Mouse (Mus musculus) neural tube, embryonic 11.5 days (tissue): ENCODE measurements at regions not wholly inside any gene's neighbourhood (a gene's known extent, or its start where the extent isn't known, plus 50 kb on each side); places are given as distances from the start of the nearest gene placed in this dataset.

ENCODE experiments used
- ATAC-seq: fragments of 200-750 bp; cut with Nextera tagmentation; 2 replicates; pipeline ENCODE4 v1.8.0; 2017; ENCODE audit warnings: moderate number of reproducible peaks, mild to moderate bottlenecking, moderate TSS enrichment, moderate library complexity; ENCODE audit not compliant: insufficient read depth, low FRiP score, low TSS enrichment
- DNase-seq: peaks from one replicate; pipeline ENCODE4 v3.0.0-alpha.2; 2015; ENCODE audit warnings: low spot score
- H3K27ac ChIP-seq: fragments of 300-500 bp; sonication (generic); 2 replicates; pipeline ENCODE4 v1.5.1; 2014; ENCODE audit warnings: low read depth, mild to moderate bottlenecking, low read length
- H3K27me3 ChIP-seq: fragments of 300-500 bp; sonication (generic); 2 replicates; pipeline ENCODE4 v1.6.1; 2014; ENCODE audit warnings: mild to moderate bottlenecking, low read length, mixed read lengths; ENCODE audit not compliant: control insufficient read depth, insufficient read depth
- H3K36me3 ChIP-seq: fragments of 300-500 bp; sonication (generic); 2 replicates; pipeline ENCODE4 v1.6.1; 2014; ENCODE audit warnings: mild to moderate bottlenecking, low read length, moderate library complexity, mixed read lengths; ENCODE audit not compliant: control insufficient read depth, insufficient read depth
- H3K4me1 ChIP-seq: fragments of 300-500 bp; sonication (generic); 2 replicates; pipeline ENCODE4 v1.6.1; 2014; ENCODE audit warnings: low read length, mixed read lengths; ENCODE audit not compliant: control insufficient read depth, insufficient read depth
- H3K4me2 ChIP-seq: fragments of 300-500 bp; sonication (generic); 2 replicates; pipeline ENCODE4 v1.6.1; 2014; ENCODE audit warnings: low read depth, mild to moderate bottlenecking, moderate library complexity
- H3K4me3 ChIP-seq: fragments of 300-500 bp; sonication (generic); 2 replicates; pipeline ENCODE4 v1.5.1; 2014; ENCODE audit warnings: low read depth, low read length
- H3K9ac ChIP-seq: fragments of 300-500 bp; sonication (generic); 2 replicates; pipeline ENCODE4 v1.6.1; 2014; ENCODE audit warnings: mild to moderate bottlenecking, low read length
- H3K9me3 ChIP-seq: fragments of 300-500 bp; sonication (generic); 2 replicates; pipeline ENCODE4 v1.6.1; 2016; ENCODE audit warnings: low read length; ENCODE audit not compliant: control insufficient read depth
- whole genome bisulfite sequencing: fragments of 180-500 bp; shearing (Covaris S2); extraction: QIAGEN DNeasy Blood & Tissue Kit; methylation state at CpG from one replicate; pipeline ENCODE4 v1.1.7; 2014; 5-methylcytosine and 5-hydroxymethylcytosine counted together

- H3K4me3 ChIP-seq = no peak overlapping the region
- H3K9me3 ChIP-seq = no peaks in the 10 kb centered on the region
- H3K4me1 ChIP-seq = no peaks in the 10 kb centered on the region
- no peak for ATAC-seq
- no peaks in the 10 kb centered on the region for H3K27me3 ChIP-seq
- no peak overlapping the region for H3K27ac ChIP-seq
- no peak overlapping the region for H3K9ac ChIP-seq
- no peaks in the 10 kb centered on the region for H3K36me3 ChIP-seq
- 83% methylated on average over 6 of the region's 6 CpGs for WGBS
- H3K4me2 ChIP-seq = no peak overlapping the region
- no peak for DNase-seq
These were observed 359.4 kb upstream of the Paip1 start for GRCm38 (mm10) chr13:119068745-119069580.

DNA sequence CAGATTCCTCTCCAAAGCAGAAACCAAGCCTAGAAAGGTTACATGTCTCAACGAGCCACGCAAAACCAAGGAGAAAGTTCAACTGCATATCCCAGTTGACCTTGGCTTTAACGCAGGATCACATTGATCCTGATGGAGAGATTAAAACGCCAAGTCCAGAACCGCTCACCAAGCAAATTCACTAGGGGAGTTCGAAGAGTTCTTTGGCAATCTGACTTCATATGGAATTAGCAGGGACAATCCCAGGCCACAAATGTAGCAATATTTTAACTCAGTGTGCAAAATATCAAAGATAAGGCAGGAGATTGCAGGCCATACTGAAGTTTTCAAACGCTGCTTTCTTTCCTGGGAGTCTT, 358.8 kb upstream of the Paip1 start:
- H3K4me3 ChIP-seq = no peak overlapping the region
- WGBS = 89% methylated on average over 7 of the region's 7 CpGs
- no peak for ATAC-seq
- H3K4me2 ChIP-seq = no peak overlapping the region
- H3K9me3 ChIP-seq = no peaks in the 10 kb centered on the region
- no peaks in the 10 kb centered on the region for H3K36me3 ChIP-seq
- H3K4me1 ChIP-seq = no peaks in the 10 kb centered on the region
- no peak for DNase-seq
- H3K27ac ChIP-seq = no peak overlapping the region
- H3K9ac ChIP-seq = no peak overlapping the region
- no peaks in the 10 kb centered on the region for H3K27me3 ChIP-seq

DNA sequence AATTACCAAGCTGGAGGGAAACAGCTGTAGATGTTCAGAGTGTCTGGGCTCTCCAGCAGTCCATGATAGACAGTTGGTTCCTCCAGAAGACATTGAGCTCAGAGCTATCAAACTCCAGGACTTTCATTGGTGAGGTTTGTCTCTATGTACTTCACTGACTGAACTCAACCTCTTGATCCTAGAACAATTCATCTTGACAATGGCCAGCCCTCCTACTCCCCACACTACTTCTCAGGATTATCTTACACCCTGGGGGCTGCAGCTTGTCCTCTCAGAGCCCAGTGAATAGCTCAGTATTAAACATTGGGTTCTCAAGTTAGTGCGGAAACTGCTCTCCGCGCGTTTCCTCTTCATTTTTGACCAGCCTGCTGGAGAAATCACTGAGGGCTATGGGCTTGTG, 349.2 kb upstream of the Paip1 start:
- no peaks in the 10 kb centered on the region for H3K36me3 ChIP-seq
- H3K4me3 ChIP-seq = no peak overlapping the region
- H3K4me1 ChIP-seq = no peaks in the 10 kb centered on the region
- no peak for DNase-seq
- WGBS = 94% methylated on average over 4 of the region's 4 CpGs
- no peaks in the 10 kb centered on the region for H3K9me3 ChIP-seq
- H3K27ac ChIP-seq = no peak overlapping the region
- no peak overlapping the region for H3K9ac ChIP-seq
- H3K27me3 ChIP-seq = no peaks in the 10 kb centered on the region
- H3K4me2 ChIP-seq = no peak overlapping the region
- ATAC-seq = no peak

GRCm38 (mm10) chr13:119081691-119082090, 346.7 kb upstream of the Paip1 start:
- Histone ChIP-seq H3K4me1 (no peaks in the 10 kb centered on the region), H3K9ac (no peak overlapping the region), H3K9me3 (no peaks in the 10 kb centered on the region), H3K27me3 (no peaks in the 10 kb centered on the region), H3K4me3 (no peak overlapping the region), H3K4me2 (no peak overlapping the region), H3K36me3 (no peaks in the 10 kb centered on the region), H3K27ac (no peak overlapping the region)
- ATAC-seq = no peak
- DNase-seq = no peak
- 58% methylated on average over 1 of the region's 1 CpGs for WGBS

DNA sequence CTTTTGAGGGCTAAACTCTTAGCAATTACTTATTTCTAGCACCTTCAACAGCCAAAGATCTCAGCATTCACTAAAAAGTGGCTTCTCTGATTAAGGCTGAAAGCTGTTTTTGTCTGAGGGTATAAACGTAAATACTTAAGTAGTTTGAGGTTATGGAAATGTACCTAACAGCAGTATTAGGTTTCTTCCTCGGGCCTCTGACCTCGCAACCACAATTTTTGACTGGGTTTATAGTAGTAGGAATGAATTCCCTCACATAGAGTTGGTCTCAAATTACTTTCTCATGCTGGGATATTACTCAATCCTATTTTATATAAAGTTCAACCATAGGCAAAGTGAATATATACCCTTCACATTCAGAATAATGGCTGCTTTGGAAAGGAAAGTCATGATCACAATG, 310.5 kb upstream of the Paip1 start:
- no peaks in the 10 kb centered on the region for H3K36me3 ChIP-seq
- no peak for DNase-seq
- no peaks in the 10 kb centered on the region for H3K9me3 ChIP-seq
- ATAC-seq = no peak
- H3K27me3 ChIP-seq = no peaks in the 10 kb centered on the region
- 80% methylated on average over 3 of the region's 3 CpGs for WGBS
- H3K9ac ChIP-seq = no peak overlapping the region
- H3K27ac ChIP-seq = no peak overlapping the region
- no peak overlapping the region for H3K4me2 ChIP-seq
- no peaks in the 10 kb centered on the region for H3K4me1 ChIP-seq
- no peak overlapping the region for H3K4me3 ChIP-seq

DNA sequence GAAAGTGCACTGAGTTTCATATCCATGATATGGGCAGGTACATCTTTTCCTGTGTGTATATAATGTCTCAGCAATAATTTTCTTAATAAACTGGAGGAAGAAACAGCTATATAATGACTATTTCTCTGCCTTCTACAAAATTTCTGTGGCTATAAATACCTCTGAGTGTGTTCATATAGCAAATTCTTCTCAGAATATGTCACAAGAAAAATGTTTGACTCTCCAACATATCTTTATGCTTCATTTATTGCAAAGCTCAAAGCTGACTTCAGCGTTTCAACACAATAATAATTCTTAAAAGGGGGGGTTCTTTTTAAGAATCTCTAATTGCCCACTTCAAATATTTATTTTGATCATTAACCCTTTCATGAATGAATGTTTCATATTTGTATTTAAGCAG, 310.0 kb upstream of the Paip1 start:
- Histone ChIP-seq H3K4me2 (no peak overlapping the region), H3K27me3 (no peaks in the 10 kb centered on the region), H3K27ac (no peak overlapping the region), H3K4me3 (no peak overlapping the region), H3K36me3 (no peaks in the 10 kb centered on the region), H3K9ac (no peak overlapping the region), H3K9me3 (no peaks in the 10 kb centered on the region), H3K4me1 (no peaks in the 10 kb centered on the region)
- 78% methylated on average over 1 of the region's 1 CpGs for WGBS
- DNase-seq = no peak
- ATAC-seq = no peak

DNA sequence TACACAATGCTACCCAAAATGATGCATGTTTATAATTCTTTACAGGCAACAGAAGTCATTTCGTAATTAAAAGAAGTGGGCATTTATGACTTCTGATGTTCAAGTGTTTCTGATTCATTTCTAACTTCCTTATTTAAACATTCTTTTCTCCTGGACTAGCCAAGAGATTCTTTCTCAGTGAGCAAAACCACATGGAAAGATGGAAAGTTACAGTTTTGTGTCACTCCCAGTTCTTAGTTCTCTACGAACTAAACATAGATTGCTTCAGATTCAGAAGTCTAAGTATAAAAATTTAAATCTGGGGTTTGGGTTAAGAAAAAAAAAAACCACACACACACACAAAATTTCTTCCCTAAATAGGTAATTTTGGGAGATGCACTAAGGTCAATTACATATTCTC, 288.0 kb upstream of the Paip1 start:
- no peaks in the 10 kb centered on the region for H3K36me3 ChIP-seq
- no peak overlapping the region for H3K4me2 ChIP-seq
- H3K9ac ChIP-seq = no peak overlapping the region
- no peak overlapping the region for H3K27ac ChIP-seq
- H3K27me3 ChIP-seq = no peaks in the 10 kb centered on the region
- DNase-seq = no peak
- H3K9me3 ChIP-seq = no peaks in the 10 kb centered on the region
- no peak overlapping the region for H3K4me3 ChIP-seq
- no peaks in the 10 kb centered on the region for H3K4me1 ChIP-seq
- ATAC-seq = no peak
- WGBS = 96% methylated on average over 2 of the region's 2 CpGs

- DNase-seq = no peak
- ATAC-seq = no peak
- WGBS = 0% methylated on average over 1 of the region's 1 CpGs
These were observed 285.1 kb upstream of the Paip1 start for GRCm38 (mm10) chr13:119143351-119143750.

DNA sequence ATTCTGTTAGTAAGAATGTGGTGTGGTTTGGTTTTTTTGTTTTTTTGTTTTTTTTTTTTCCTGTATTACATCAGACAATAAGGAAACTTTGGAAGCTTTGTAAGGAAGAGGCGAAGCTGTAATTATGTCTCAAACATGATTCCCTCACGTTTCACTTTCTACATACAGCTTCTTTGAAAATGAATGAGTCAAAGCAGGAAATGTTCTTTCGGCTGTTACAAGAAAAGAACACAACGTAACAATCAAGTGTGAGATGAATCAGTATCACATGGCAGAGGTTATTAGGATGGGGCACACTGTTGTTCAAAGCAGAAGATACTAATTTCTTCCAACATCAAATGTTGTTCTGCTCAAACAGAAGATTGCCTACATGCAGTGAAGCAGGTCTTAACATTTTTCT, 282.7 kb upstream of the Paip1 start:
- H3K4me3 ChIP-seq = no peak overlapping the region
- no peaks in the 10 kb centered on the region for H3K9me3 ChIP-seq
- no peak overlapping the region for H3K27ac ChIP-seq
- H3K4me2 ChIP-seq = no peak overlapping the region
- no peak overlapping the region for H3K9ac ChIP-seq
- DNase-seq (no peak), ATAC-seq (no peak)
- 79% methylated on average over 4 of the region's 4 CpGs for WGBS
- H3K4me1 ChIP-seq = no peaks in the 10 kb centered on the region
- no peaks in the 10 kb centered on the region for H3K27me3 ChIP-seq
- no peaks in the 10 kb centered on the region for H3K36me3 ChIP-seq

More at GRCm38 (mm10) chr13:119143351-119143750, 285.1 kb upstream of the Paip1 start:
- Histone ChIP-seq H3K9ac (no peak overlapping the region), H3K4me1 (no peaks in the 10 kb centered on the region), H3K4me3 (no peak overlapping the region), H3K27me3 (no peaks in the 10 kb centered on the region), H3K4me2 (no peak overlapping the region), H3K36me3 (no peaks in the 10 kb centered on the region), H3K9me3 (no peaks in the 10 kb centered on the region), H3K27ac (no peak overlapping the region)
